Mouse (Mus musculus): ENCODE data around the gene Krtap3-2. TPM values are rescaled to one million over a fixed set of nuclear protein-coding genes. Genes with fewer than 3 reads are reported as not detected.
"Not testable (repeated sequence)": the region's sequence is repeated elsewhere in the genome, so short reads cannot be mapped to it uniquely, and the experiment has no call there.

Krtap3-2 gene
- not detected in 2 replicates for polyA plus RNA-seq (2015; fragmentation: Nextera tagmentation; extraction: Ambion mirVana)

GRCm38 (mm10) chr11:99556753-99557152, at the start of gene Krtap3-2:
Gene Krtap3-2 (minus strand): TSS chr11:99556853.
- H3K4me1 ChIP-seq, result no peaks in the 10 kb centered on the region
- no peaks in the 10 kb centered on the region for H3K27me3 ChIP-seq (replicated peaks)
- ATAC-seq (ENCODE audit: low FRiP score), result no peak
- H3K4me2 ChIP-seq, result no peak within 1 kb of the TSS
- H3K27ac ChIP-seq (replicated peaks), result no peak within 1 kb of the TSS
- H3K4me3 ChIP-seq (replicated peaks), result no peak within 1 kb of the TSS
- H3K36me3 ChIP-seq, result no peaks in the 10 kb centered on the region
- H3K9me3 ChIP-seq (replicated peaks), result no peaks in the 10 kb centered on the region
- H3K9ac ChIP-seq (replicated peaks), result no peak within 1 kb of the TSS
- 87% methylated on average over 2 of the region's 2 CpGs for WGBS

GRCm38 (mm10) chr11:99603208-99603607, 46.6 kb upstream of the Krtap3-2 start, which contains the start of gene Gm11938:
Gene Gm11938 (minus strand): TSS chr11:99603308.
- not testable (repeated sequence) for H3K9ac ChIP-seq (replicated peaks); H3K4me1 ChIP-seq; H3K9me3 ChIP-seq (replicated peaks); H3K4me3 ChIP-seq (replicated peaks); H3K4me2 ChIP-seq; H3K27ac ChIP-seq (replicated peaks); H3K36me3 ChIP-seq; H3K27me3 ChIP-seq (replicated peaks); ATAC-seq (ENCODE audit: low FRiP score)
- 76% methylated on average over 1 of the region's 1 CpGs for WGBS

GRCm38 (mm10) chr11:99597742-99598141, 41.1 kb upstream of the Krtap3-2 start, which contains the start of gene Krtap9-3:
Gene Krtap9-3 (minus strand): TSS chr11:99598105.
- ATAC-seq (ENCODE audit: low FRiP score); H3K9me3 ChIP-seq (replicated peaks); H3K4me2 ChIP-seq; H3K36me3 ChIP-seq; H3K9ac ChIP-seq (replicated peaks); H3K4me1 ChIP-seq; H3K27me3 ChIP-seq (replicated peaks); H3K4me3 ChIP-seq (replicated peaks); H3K27ac ChIP-seq (replicated peaks): not testable (repeated sequence)
- 85% methylated on average over 6 of the region's 6 CpGs for WGBS

- Histone ChIP-seq H3K9me3 (replicated peaks) (no peaks in the 10 kb centered on the region), H3K4me2 (no peak within 1 kb of the TSS), H3K27me3 (replicated peaks) (no peaks in the 10 kb centered on the region), H3K27ac (replicated peaks) (no peak within 1 kb of the TSS), H3K9ac (replicated peaks) (no peak within 1 kb of the TSS), H3K4me1 (no peaks in the 10 kb centered on the region), H3K36me3 (no peaks in the 10 kb centered on the region), H3K4me3 (replicated peaks) (no peak within 1 kb of the TSS)
- WGBS, result 76% methylated on average over 6 of the region's 6 CpGs
- ATAC-seq (ENCODE audit: low FRiP score), result no peak
Observed at GRCm38 (mm10) chr11:99590981-99591380, 34.3 kb upstream of the Krtap3-2 start, which contains the start of gene Krtap1-3. Gene Krtap1-3 (minus strand): TSS chr11:99591339.

GRCm38 (mm10) chr11:99585096-99585495, 28.4 kb upstream of the Krtap3-2 start:
- no peak for ATAC-seq (ENCODE audit: low FRiP score)
- Histone ChIP-seq H3K9ac (replicated peaks) (no peak overlapping the region), H3K4me1 (no peaks in the 10 kb centered on the region), H3K27me3 (replicated peaks) (no peaks in the 10 kb centered on the region), H3K4me2 (no peak overlapping the region), H3K36me3 (no peaks in the 10 kb centered on the region), H3K27ac (replicated peaks) (no peak overlapping the region), H3K4me3 (replicated peaks) (no peak overlapping the region), H3K9me3 (replicated peaks) (no peaks in the 10 kb centered on the region)
- 84% methylated on average over 7 of the region's 7 CpGs for WGBS

- Histone ChIP-seq H3K9ac (replicated peaks) (no peak within 1 kb of the TSS), H3K9me3 (replicated peaks) (no peaks in the 10 kb centered on the region), H3K27ac (replicated peaks) (no peak within 1 kb of the TSS), H3K27me3 (replicated peaks) (no peaks in the 10 kb centered on the region), H3K4me1 (no peaks in the 10 kb centered on the region), H3K4me3 (replicated peaks) (no peak within 1 kb of the TSS), H3K4me2 (no peak within 1 kb of the TSS), H3K36me3 (no peaks in the 10 kb centered on the region)
- no peak for ATAC-seq (ENCODE audit: low FRiP score)
- 81% methylated on average over 5 of the region's 5 CpGs for WGBS
Observed at GRCm38 (mm10) chr11:99583245-99583704, 26.6 kb upstream of the Krtap3-2 start, which contains the start of gene Krtap1-4. Gene Krtap1-4 (minus strand): TSS chr11:99583654.

- Histone ChIP-seq H3K4me2 (no peak overlapping the region), H3K27me3 (replicated peaks) (no peaks in the 10 kb centered on the region), H3K27ac (replicated peaks) (no peak overlapping the region), H3K9me3 (replicated peaks) (no peaks in the 10 kb centered on the region), H3K4me3 (replicated peaks) (no peak overlapping the region), H3K9ac (replicated peaks) (no peak overlapping the region), H3K4me1 (no peaks in the 10 kb centered on the region), H3K36me3 (no peaks in the 10 kb centered on the region)
- 91% methylated on average over 6 of the region's 6 CpGs for WGBS
- ATAC-seq (ENCODE audit: low FRiP score), result no peak
Observed at GRCm38 (mm10) chr11:99581564-99581963, 24.9 kb upstream of the Krtap3-2 start.

- no peaks in the 10 kb centered on the region for H3K27me3 ChIP-seq (replicated peaks)
- no peaks in the 10 kb centered on the region for H3K36me3 ChIP-seq
- no peaks in the 10 kb centered on the region for H3K9me3 ChIP-seq (replicated peaks)
- WGBS, result 97% methylated on average over 5 of the region's 5 CpGs
- no peak overlapping the region for H3K4me2 ChIP-seq
- H3K4me1 ChIP-seq, result no peaks in the 10 kb centered on the region
- no peak overlapping the region for H3K4me3 ChIP-seq (replicated peaks)
- H3K27ac ChIP-seq (replicated peaks), result no peak overlapping the region
- H3K9ac ChIP-seq (replicated peaks), result no peak overlapping the region
- ATAC-seq (ENCODE audit: low FRiP score), result no peak
Observed at GRCm38 (mm10) chr11:99581051-99581450, 24.4 kb upstream of the Krtap3-2 start.

- Histone ChIP-seq H3K4me3 (replicated peaks) (no peak within 1 kb of the TSS), H3K27me3 (replicated peaks) (no peaks in the 10 kb centered on the region), H3K4me2 (no peak within 1 kb of the TSS), H3K9ac (replicated peaks) (no peak within 1 kb of the TSS), H3K4me1 (no peaks in the 10 kb centered on the region), H3K9me3 (replicated peaks) (no peaks in the 10 kb centered on the region), H3K27ac (replicated peaks) (no peak within 1 kb of the TSS), H3K36me3 (no peaks in the 10 kb centered on the region)
- 91% methylated on average over 6 of the region's 6 CpGs for WGBS
- ATAC-seq (ENCODE audit: low FRiP score), result no peak
Observed at GRCm38 (mm10) chr11:99580636-99581035, 24.0 kb upstream of the Krtap3-2 start, which contains the start of gene Krtap1-5. Gene Krtap1-5 (minus strand): TSS chr11:99581016.

- no peaks in the 10 kb centered on the region for H3K36me3 ChIP-seq
- H3K27ac ChIP-seq (replicated peaks), result no peak overlapping the region
- H3K27me3 ChIP-seq (replicated peaks), result no peaks in the 10 kb centered on the region; the same call in 1 of the 2 replicates
- no peaks in the 10 kb centered on the region for H3K9me3 ChIP-seq (replicated peaks)
- no peaks in the 10 kb centered on the region for H3K4me1 ChIP-seq
- peak; percentile 66; the same call in 1 of the 2 replicates for ATAC-seq (ENCODE audit: low FRiP score)
- H3K4me3 ChIP-seq (replicated peaks), result 0 out of 2 replicates have a peak overlapping the region, but pooled peaks have one; percentile 6
- no peak overlapping the region for H3K9ac ChIP-seq (replicated peaks)
- H3K4me2 ChIP-seq, result peak overlapping the region; percentile 53
- 3% methylated on average over 7 of the region's 7 CpGs for WGBS
Observed at GRCm38 (mm10) chr11:99574106-99574505, 17.5 kb upstream of the Krtap3-2 start.

- Histone ChIP-seq H3K9ac (replicated peaks) (no peak overlapping the region), H3K4me1 (no peaks in the 10 kb centered on the region), H3K27ac (replicated peaks) (no peak overlapping the region), H3K36me3 (no peaks in the 10 kb centered on the region), H3K9me3 (replicated peaks) (no peaks in the 10 kb centered on the region), H3K4me3 (replicated peaks) (no peak overlapping the region), H3K4me2 (no peak overlapping the region), H3K27me3 (replicated peaks) (no peaks in the 10 kb centered on the region; the same call in 1 of the 2 replicates)
- ATAC-seq (ENCODE audit: low FRiP score), result no peak
- 54% methylated on average over 4 of the region's 4 CpGs for WGBS
Observed at GRCm38 (mm10) chr11:99573164-99573563, 16.5 kb upstream of the Krtap3-2 start.

GRCm38 (mm10) chr11:99566530-99566929, 9.9 kb upstream of the Krtap3-2 start, which contains the start of gene Krtap3-1:
Gene Krtap3-1 (minus strand): TSS chr11:99566630.
- ATAC-seq (ENCODE audit: low FRiP score), result no peak
- WGBS, result 53% methylated on average over 7 of the region's 7 CpGs
- no peak within 1 kb of the TSS for H3K27ac ChIP-seq (replicated peaks)
- H3K4me1 ChIP-seq, result no peaks in the 10 kb centered on the region
- H3K4me3 ChIP-seq (replicated peaks), result no peak within 1 kb of the TSS
- no peaks in the 10 kb centered on the region for H3K27me3 ChIP-seq (replicated peaks)
- no peak within 1 kb of the TSS for H3K4me2 ChIP-seq
- H3K9ac ChIP-seq (replicated peaks), result no peak within 1 kb of the TSS
- H3K36me3 ChIP-seq, result no peaks in the 10 kb centered on the region
- no peaks in the 10 kb centered on the region for H3K9me3 ChIP-seq (replicated peaks)
